Mouse (Mus musculus) midbrain, embryonic 14.5 days (tissue): Measurements from ENCODE around the gene Lfng. TPM values are rescaled to one million over a fixed set of nuclear protein-coding genes. Genes with fewer than 3 reads are reported as not detected.

Experiments
- ATAC-seq: fragments of 200-750 bp; cut with Nextera tagmentation; 2 replicates; pipeline ENCODE4 v1.8.0; 2017; ENCODE audit warnings: moderate number of reproducible peaks, moderate library complexity; ENCODE audit not compliant: low FRiP score, low TSS enrichment
- DNase-seq: peaks from one replicate; pipeline ENCODE4 v3.0.0-alpha.2; 2015
- H3K27ac ChIP-seq: fragments of 300-500 bp; sonication (generic); replicated peaks from 2 replicates; pipeline ENCODE4 v1.5.1; 2014; ENCODE audit warnings: mild to moderate bottlenecking, low read depth, low read length, moderate library complexity
- H3K27me3 ChIP-seq: fragments of 300-500 bp; sonication (generic); 2 replicates; pipeline ENCODE4 v1.6.1; 2014; ENCODE audit warnings: low read length, control low read depth, mixed read lengths; ENCODE audit not compliant: control insufficient read depth, insufficient read depth
- H3K36me3 ChIP-seq: fragments of 300-500 bp; sonication (generic); 2 replicates; pipeline ENCODE4 v1.6.1; 2014; ENCODE audit warnings: low read length, control low read depth; ENCODE audit not compliant: control insufficient read depth, insufficient read depth
- H3K4me1 ChIP-seq: fragments of 300-500 bp; sonication (generic); 2 replicates; pipeline ENCODE4 v1.6.1; 2014; ENCODE audit warnings: mild to moderate bottlenecking, antibody characterized with exemption, low read length, control low read depth; ENCODE audit not compliant: control insufficient read depth, insufficient read depth
- H3K4me2 ChIP-seq: fragments of 300-500 bp; sonication (generic); 2 replicates; pipeline ENCODE4 v1.6.1; 2014; ENCODE audit warnings: mild to moderate bottlenecking, low read length, moderate library complexity
- H3K4me3 ChIP-seq: fragments of 300-500 bp; sonication (generic); replicated peaks from 2 replicates; pipeline ENCODE4 v1.5.1; 2014; ENCODE audit warnings: low read depth, low read length
- H3K9ac ChIP-seq: fragments of 300-500 bp; sonication (generic); replicated peaks from 2 replicates; pipeline ENCODE4 v1.6.1; 2014; ENCODE audit warnings: mild to moderate bottlenecking, low read length, moderate library complexity
- H3K9me3 ChIP-seq: fragments of 300-500 bp; sonication (generic); 2 replicates; pipeline ENCODE4 v1.6.1; 2016; ENCODE audit warnings: low read length, control low read depth, mixed read lengths; ENCODE audit not compliant: control insufficient read depth
- WGBS: fragments of 180-500 bp; shearing (Covaris S2); extraction: QIAGEN DNeasy Blood & Tissue Kit; methylation state at CpG from one replicate; pipeline ENCODE4 v1.1.7; 2014; 5-methylcytosine and 5-hydroxymethylcytosine counted together
- polyA plus RNA-seq: library from polyadenylated mRNA; unstranded; fragments of >200 nt; fragmentation: Nextera tagmentation; extraction: Ambion mirVana; gene quantifications from 2 replicates; pipeline ENCODE4 v1.2.1, GENCODE M21; 2014

Gene Lfng
- polyA plus RNA-seq, 1 experiment from 2014 or later, result 25.2 TPM

- 3% methylated on average over 6 of the region's 6 CpGs for WGBS
- Histone ChIP-seq H3K4me3 (no peak overlapping the region), H3K9me3 (no peaks in the 10 kb centered on the region), H3K9ac (no peak overlapping the region), H3K27me3 (no peaks in the 10 kb centered on the region), H3K27ac (no peak overlapping the region), H3K4me2 (no peak overlapping the region), H3K36me3 (no peaks in the 10 kb centered on the region), H3K4me1 (peaks cover 50% of the 10 kb centered on the region)
- ATAC-seq (peak; percentile 67), DNase-seq (peak; percentile 79)
Measured at GRCm38 (mm10) chr5:140579771-140580170, 27.3 kb upstream of the Lfng start.

GRCm38 (mm10) chr5:140581569-140581968 is 25.6 kb upstream of the Lfng start:
- DNase-seq, result no peak
- H3K27ac ChIP-seq, result no peak overlapping the region
- WGBS, result 1% methylated on average over 5 of the region's 5 CpGs
- H3K4me1 ChIP-seq, result peaks cover 50% of the 10 kb centered on the region
- H3K9me3 ChIP-seq, result no peaks in the 10 kb centered on the region
- ATAC-seq, result no peak
- H3K9ac ChIP-seq, result no peak overlapping the region
- H3K4me3 ChIP-seq, result no peak overlapping the region
- no peaks in the 10 kb centered on the region for H3K36me3 ChIP-seq
- H3K27me3 ChIP-seq, result no peaks in the 10 kb centered on the region
- H3K4me2 ChIP-seq, result no peak overlapping the region

GRCm38 (mm10) chr5:140582995-140583731 is 24.0 kb upstream of the Lfng start:
- H3K27me3 ChIP-seq, result no peaks in the 10 kb centered on the region
- H3K9me3 ChIP-seq, result no peaks in the 10 kb centered on the region
- peaks cover 50% of the 10 kb centered on the region for H3K4me1 ChIP-seq
- WGBS, result 6% methylated on average over 8 of the region's 8 CpGs
- H3K9ac ChIP-seq, result no peak overlapping the region
- H3K27ac ChIP-seq, result peak overlapping the region; percentile 74
- no peaks in the 10 kb centered on the region for H3K36me3 ChIP-seq
- ATAC-seq (peak; percentile 43; the same call in 1 of the 2 replicates), DNase-seq (peak; percentile 51)
- no peak overlapping the region for H3K4me3 ChIP-seq
- H3K4me2 ChIP-seq, result no peak overlapping the region

- ATAC-seq (peak; percentile 84), DNase-seq (peak; percentile 84)
- Histone ChIP-seq H3K36me3 (no peaks in the 10 kb centered on the region), H3K9me3 (no peaks in the 10 kb centered on the region), H3K4me3 (no peak overlapping the region), H3K9ac (no peak overlapping the region; the same call in 1 of the 2 replicates), H3K27me3 (no peaks in the 10 kb centered on the region), H3K4me1 (peaks cover 49% of the 10 kb centered on the region), H3K4me2 (peak overlapping the region; percentile 24), H3K27ac (peak overlapping the region; percentile 74)
- WGBS, result 8% methylated on average over 6 of the region's 6 CpGs
Measured at GRCm38 (mm10) chr5:140583732-140584368, 23.3 kb upstream of the Lfng start.

GRCm38 (mm10) chr5:140589082-140589774 is 17.9 kb upstream of the Lfng start:
- no peak overlapping the region for H3K4me3 ChIP-seq
- WGBS, result 93% methylated on average over 16 of the region's 16 CpGs
- ATAC-seq, result no peak
- no peak overlapping the region for H3K4me2 ChIP-seq
- H3K9me3 ChIP-seq, result no peaks in the 10 kb centered on the region
- peaks cover 5% of the 10 kb centered on the region for H3K4me1 ChIP-seq
- no peak overlapping the region for H3K27ac ChIP-seq
- no peaks in the 10 kb centered on the region for H3K27me3 ChIP-seq
- no peaks in the 10 kb centered on the region for H3K36me3 ChIP-seq
- H3K9ac ChIP-seq, result no peak overlapping the region
- no peak for DNase-seq

- no peak overlapping the region for H3K4me3 ChIP-seq
- H3K36me3 ChIP-seq, result no peaks in the 10 kb centered on the region
- ATAC-seq, result no peak
- WGBS, result 60% methylated on average over 5 of the region's 5 CpGs
- H3K27me3 ChIP-seq, result no peaks in the 10 kb centered on the region
- H3K9ac ChIP-seq, result no peak overlapping the region
- no peak overlapping the region for H3K27ac ChIP-seq
- H3K4me1 ChIP-seq, result no peaks in the 10 kb centered on the region
- DNase-seq, result no peak
- no peak overlapping the region for H3K4me2 ChIP-seq
- no peaks in the 10 kb centered on the region for H3K9me3 ChIP-seq
Measured at GRCm38 (mm10) chr5:140594846-140595245, 12.3 kb upstream of the Lfng start.

GRCm38 (mm10) chr5:140596426-140596825 is 10.7 kb upstream of the Lfng start:
- Histone ChIP-seq H3K4me2 (no peak overlapping the region), H3K4me3 (no peak overlapping the region), H3K27me3 (no peaks in the 10 kb centered on the region), H3K27ac (no peak overlapping the region), H3K9ac (no peak overlapping the region), H3K36me3 (no peaks in the 10 kb centered on the region), H3K4me1 (no peaks in the 10 kb centered on the region), H3K9me3 (no peaks in the 10 kb centered on the region)
- ATAC-seq (no peak), DNase-seq (no peak)
- WGBS, result 73% methylated on average over 3 of the region's 3 CpGs

GRCm38 (mm10) chr5:140596927-140597588 is 10.1 kb upstream of the Lfng start:
- ATAC-seq, result no peak

More at GRCm38 (mm10) chr5:140596927-140597588, 10.1 kb upstream of the Lfng start:
- no peak overlapping the region for H3K4me2 ChIP-seq
- no peak for DNase-seq
- H3K36me3 ChIP-seq, result no peaks in the 10 kb centered on the region
- no peaks in the 10 kb centered on the region for H3K4me1 ChIP-seq
- H3K27ac ChIP-seq, result no peak overlapping the region
- H3K4me3 ChIP-seq, result no peak overlapping the region
- H3K27me3 ChIP-seq, result no peaks in the 10 kb centered on the region
- WGBS, result 81% methylated on average over 18 of the region's 18 CpGs
- no peak overlapping the region for H3K9ac ChIP-seq
- no peaks in the 10 kb centered on the region for H3K9me3 ChIP-seq
